Mouse (Mus musculus): ENCODE measurements at regions not wholly inside any gene's neighbourhood (a gene's known extent, or its start where the extent isn't known, plus 50 kb on each side); places are given as distances from the start of the nearest gene placed in this dataset.

- Histone ChIP-seq H3K4me3 (replicated peaks) (no peak overlapping the region), H3K4me1 (replicated peaks) (no peaks in the 10 kb centered on the region), H3K27me3 (no peaks in the 10 kb centered on the region), H3K9me3 (no peaks in the 10 kb centered on the region), H3K36me3 (no peaks in the 10 kb centered on the region), H3K27ac (no peak overlapping the region), H3K4me2 (no peak overlapping the region), H3K9ac (replicated peaks) (no peak overlapping the region)
- no peak for ATAC-seq (ENCODE audit: insufficient number of reproducible peaks, insufficient read depth, low FRiP score, low TSS enrichment, low read depth)
- 86% methylated on average over 5 of the region's 5 CpGs for WGBS
These were observed 741.9 kb upstream of the Adgrl4 start for GRCm38 (mm10) chr3:150695751-150696150.

- WGBS, result 95% methylated on average over 2 of the region's 2 CpGs
- ATAC-seq (ENCODE audit: insufficient number of reproducible peaks, insufficient read depth, low FRiP score, low TSS enrichment, low read depth), result no peak
- Histone ChIP-seq H3K36me3 (no peaks in the 10 kb centered on the region), H3K27ac (no peak overlapping the region), H3K9me3 (no peaks in the 10 kb centered on the region), H3K9ac (replicated peaks) (no peak overlapping the region), H3K27me3 (no peaks in the 10 kb centered on the region), H3K4me3 (replicated peaks) (no peak overlapping the region), H3K4me1 (replicated peaks) (no peaks in the 10 kb centered on the region), H3K4me2 (no peak overlapping the region)
These were observed 737.7 kb upstream of the Adgrl4 start for GRCm38 (mm10) chr3:150699990-150700389.

Measured in limb, embryonic 12.5 days (tissue).